In the genomic region with DNA sequence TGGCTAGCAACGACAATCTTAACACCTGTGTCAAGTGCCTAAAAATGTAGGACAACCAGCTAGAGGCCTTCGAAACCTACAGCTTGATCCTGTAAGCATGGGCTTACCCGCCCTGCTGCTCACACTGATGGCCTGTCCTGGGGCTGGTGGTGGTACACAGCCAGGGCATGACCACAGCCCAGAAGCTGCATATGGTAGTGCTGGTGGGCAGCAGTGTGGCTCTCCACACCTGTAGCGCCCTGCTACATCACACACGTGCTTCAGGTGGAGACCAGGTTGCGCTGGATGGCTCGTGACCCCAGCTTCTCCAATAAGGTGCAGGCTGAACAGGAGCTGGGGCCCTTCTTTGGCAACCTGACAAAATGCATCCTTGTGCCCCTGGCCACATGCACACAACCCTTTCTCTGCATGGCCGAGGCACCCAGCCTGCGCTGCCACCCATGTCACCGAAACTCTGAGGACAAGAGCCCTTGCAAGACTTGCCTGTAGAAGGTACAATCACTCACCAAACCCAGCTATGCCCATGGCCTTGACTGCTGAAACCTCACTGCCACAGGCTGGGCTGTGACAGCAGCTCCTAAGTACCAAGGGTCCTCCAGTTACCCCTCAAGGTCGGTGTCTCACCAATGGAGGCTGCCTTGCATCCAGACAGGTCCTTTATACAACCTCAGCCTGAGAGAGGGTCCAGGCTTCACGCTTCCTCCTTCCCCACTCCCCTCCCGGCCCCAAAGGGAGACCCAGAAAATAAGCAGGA, we compare ENCODE assay signal across 17 mouse cellular contexts.
"Had no signal": no experiment of that assay in that cellular context is flagged by ENCODE, and none has a peak within 500 bp of the region (broad histone marks: within the 10 kb centered on the region; RNA-seq: fewer than 3 reads in every experiment).

No protein-coding gene starts in this region.

- ATAC-seq: midbrain, embryonic 15.5 days had no signal

- H3K9me3 ChIP-seq: limb, embryonic 15.5 days; midbrain, embryonic 15.5 days; neural tube, embryonic 13.5 days had no signal

- H3K9ac ChIP-seq: limb, embryonic 15.5 days; midbrain, embryonic 15.5 days; neural tube, embryonic 13.5 days had no signal

- H3K27me3 ChIP-seq: limb, embryonic 15.5 days; midbrain, embryonic 15.5 days; neural tube, embryonic 13.5 days had no signal

- DNase-seq: kidney, adult 11 months; kidney, adult 9 months; kidney, postnatal 36 days; layer of hippocampus, adult 9-11 months; layer of hippocampus, postnatal 36 days; lung, adult 18-20 months; lung, postnatal 36 days; retina, postnatal 1 day; right cerebral cortex, postnatal 4 days; spleen, adult 18-20 months; thymus, adult 2 months; thymus, postnatal 25 days had no signal

- H3K4me3 ChIP-seq: limb, embryonic 15.5 days; midbrain, embryonic 15.5 days; neural tube, embryonic 13.5 days had no signal

- H3K4me2 ChIP-seq: limb, embryonic 15.5 days; midbrain, embryonic 11.5 days; midbrain, embryonic 15.5 days; neural tube, embryonic 13.5 days had no signal

- H3K27ac ChIP-seq: kidney, postnatal 0 days; midbrain, embryonic 15.5 days; neural tube, embryonic 13.5 days had no signal
